Mouse (Mus musculus): Measurements from ENCODE around the gene Macrod1. TPM values are rescaled to one million over a fixed set of nuclear protein-coding genes. Genes with fewer than 3 reads are reported as not detected.

Macrod1 gene
- polyA plus RNA-seq, 2 experiments from 2014 or later: 2.3 TPM; not detected in 1

DNA sequence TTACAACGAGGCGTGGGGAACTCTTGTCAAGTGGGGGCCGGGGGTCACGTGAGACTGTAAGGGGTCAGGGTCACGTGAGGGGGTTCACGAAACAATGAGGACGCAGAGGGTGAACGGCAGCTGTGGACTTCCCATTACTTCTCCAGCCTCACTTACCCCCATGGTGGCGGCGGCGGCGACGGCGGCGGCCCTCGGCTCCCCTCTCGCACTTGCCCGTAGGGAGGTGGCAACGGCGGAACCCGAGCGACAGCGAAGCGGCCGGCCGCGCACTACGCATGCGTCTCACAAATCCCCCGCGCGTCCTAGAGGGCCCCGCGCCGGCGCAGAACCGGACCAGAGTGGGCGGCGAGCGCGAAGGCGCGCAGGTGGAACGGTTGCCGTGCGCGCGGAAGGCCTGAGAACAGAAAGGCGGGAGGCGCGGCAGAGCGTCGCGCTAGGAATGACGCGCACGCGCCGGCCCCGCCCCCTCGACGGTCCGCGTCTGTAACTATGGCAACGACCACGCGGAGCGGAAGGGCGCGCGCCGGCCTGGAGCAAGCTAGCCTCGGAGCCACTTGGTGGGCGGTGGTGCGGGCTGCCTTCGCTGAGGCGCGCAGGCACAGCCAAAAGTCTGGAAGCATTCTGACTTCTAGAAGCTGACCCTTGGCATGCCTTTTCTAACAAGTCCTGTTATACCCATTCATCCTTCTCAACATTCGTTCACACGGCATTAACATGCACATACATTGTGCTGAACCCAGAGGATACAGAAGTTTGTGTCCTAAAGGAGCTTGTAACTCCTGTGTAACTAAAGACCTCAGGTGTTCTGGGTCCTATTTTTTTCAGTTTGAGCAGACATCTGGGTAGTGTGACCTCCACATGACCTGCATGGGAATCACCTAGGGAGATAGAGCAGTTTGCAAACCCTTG, 184.4 kb downstream of the Macrod1 start, which contains the start of gene Naa40:
Gene Naa40 (minus strand): TSS at position 402 of the 909 bp plus-strand sequence.
- peak; percentile 95 for ATAC-seq

DNA sequence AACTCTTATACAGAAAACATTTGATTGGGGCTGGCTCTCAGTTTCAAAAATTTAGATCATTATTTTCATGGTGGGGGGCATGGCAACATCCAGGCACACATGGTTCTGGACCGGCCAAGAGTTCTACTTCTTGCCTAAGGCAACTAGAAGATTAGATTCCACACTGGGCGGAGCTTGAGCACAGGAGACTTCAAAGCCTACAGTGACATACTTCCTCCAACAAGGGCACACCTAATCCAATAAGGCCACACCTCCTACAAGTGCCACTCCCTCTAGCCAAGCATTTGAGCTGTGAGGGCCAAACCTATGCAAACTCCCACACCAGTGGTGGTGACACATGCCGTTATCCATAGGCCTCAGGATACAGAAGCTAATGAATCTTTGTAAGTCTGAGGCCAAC, 189.4 kb downstream of the Macrod1 start:
- no peak for ATAC-seq

Other genes starting within 250 kb of the Macrod1 start
- gene Rps6ka4, start 216.2 kb upstream of the Macrod1 start, polyA plus RNA-seq (2017; shearing (Covaris generic)): 1 to 10 TPM; 6.4 to 8.3 TPM
- 1 to 10 TPM; 3.1 to 5.2 TPM for gene Ccdc88b, start 198.6 kb upstream of the Macrod1 start, polyA plus RNA-seq (2017; shearing (Covaris generic))
- gene Trmt112, start 147.1 kb upstream of the Macrod1 start, polyA plus RNA-seq (2017; shearing (Covaris generic)): 100 to 1,000 TPM; 214 to 232 TPM
- 100 to 1,000 TPM; 224 to 246 TPM for gene Prdx5, start 146.7 kb upstream of the Macrod1 start, polyA plus RNA-seq (2017; shearing (Covaris generic))
- 1 to 10 TPM; 2.2 to 5.7 TPM for gene Esrra, start 135.0 kb upstream of the Macrod1 start, polyA plus RNA-seq (2017; shearing (Covaris generic))
- not detected for gene Catsperz, start 131.4 kb upstream of the Macrod1 start, polyA plus RNA-seq (2017; shearing (Covaris generic))
- not detected for gene Kcnk4, start 122.3 kb upstream of the Macrod1 start, polyA plus RNA-seq (2017; shearing (Covaris generic))
- 10 to 100 TPM; 36.8 to 49.6 TPM for gene Bad, start 114.9 kb upstream of the Macrod1 start, polyA plus RNA-seq (2017; shearing (Covaris generic))
- gene Gpr137, start 114.3 kb upstream of the Macrod1 start, polyA plus RNA-seq (2017; shearing (Covaris generic)): 10 to 100 TPM in 1 of 2 experiments, 1 to 10 TPM in 1; 8.4 to 11.4 TPM
- 10 to 100 TPM in 1 of 2 experiments, 1 to 10 TPM in 1; 9.3 to 23.8 TPM for gene Ppp1r14b, start 81.8 kb upstream of the Macrod1 start, polyA plus RNA-seq (2017; shearing (Covaris generic))
- 1 to 10 TPM; 3.2 to 3.4 TPM for gene Plcb3, start 80.3 kb upstream of the Macrod1 start, polyA plus RNA-seq (2017; shearing (Covaris generic))
- 10 to 100 TPM; 46.8 to 56.8 TPM for gene Fkbp2, start 76.3 kb upstream of the Macrod1 start, polyA plus RNA-seq (2017; shearing (Covaris generic))
- 1 to 10 TPM; 3.3 to 4.4 TPM for gene Vegfb, start 69.2 kb upstream of the Macrod1 start, polyA plus RNA-seq (2017; shearing (Covaris generic))
- gene Dnajc4, start 64.2 kb upstream of the Macrod1 start, polyA plus RNA-seq (2017; shearing (Covaris generic)): 10 to 100 TPM; 59.8 to 74.9 TPM
- gene Nudt22, start 60.7 kb upstream of the Macrod1 start, polyA plus RNA-seq (2017; shearing (Covaris generic)): 10 to 100 TPM; 34.8 to 39.6 TPM
- gene Trpt1, start 60.7 kb upstream of the Macrod1 start, polyA plus RNA-seq (2017; shearing (Covaris generic)): 10 to 100 TPM in 1 of 2 experiments, 1 to 10 TPM in 1; 8.1 to 10.9 TPM
- gene Fermt3, start 37.3 kb upstream of the Macrod1 start, polyA plus RNA-seq (2017; shearing (Covaris generic)): 100 to 1,000 TPM; 272 to 479 TPM
- 100 to 1,000 TPM; 117 to 119 TPM for gene Stip1, start 16.8 kb upstream of the Macrod1 start, polyA plus RNA-seq (2017; shearing (Covaris generic))
- gene Flrt1, start 48.9 kb downstream of the Macrod1 start, polyA plus RNA-seq (2017; shearing (Covaris generic)): under 1 TPM in 1 of 2 experiments, not detected in 1; 0.22 TPM
- gene Otub1, start 149.5 kb downstream of the Macrod1 start, polyA plus RNA-seq (2017; shearing (Covaris generic)): 100 to 1,000 TPM; 157 to 198 TPM
- 100 to 1,000 TPM; 223 to 296 TPM for gene Cox8a, start 160.8 kb downstream of the Macrod1 start, polyA plus RNA-seq (2017; shearing (Covaris generic))
- gene Naa40, start 184.4 kb downstream of the Macrod1 start, polyA plus RNA-seq (2017; shearing (Covaris generic)): 10 to 100 TPM; 21.9 to 26.8 TPM
- gene Rcor2, start 210.5 kb downstream of the Macrod1 start, polyA plus RNA-seq (2017; shearing (Covaris generic)): under 1 TPM in 1 of 2 experiments, not detected in 1; 0.42 TPM